Mouse (Mus musculus) C2C12 (cell line): ENCODE measurements at regions not wholly inside any gene's neighbourhood (a gene's known extent, or its start where the extent isn't known, plus 50 kb on each side); places are given as distances from the start of the nearest gene placed in this dataset.

Experiments used
- CTCF ChIP-seq: IDR thresholded peaks from one replicate; pipeline ENCODE4 v1.5.1; 2011; ENCODE audit not compliant: control insufficient read depth, insufficient read depth, insufficient read length
- USF1 ChIP-seq: IDR thresholded peaks from one replicate; pipeline ENCODE4 v1.6.1; 2011; ENCODE audit warnings: low read depth, mild to moderate bottlenecking, control low read depth, moderate library complexity

GRCm38 (mm10) chr5:73817180-73817579 lies 166.0 kb downstream of the Spata18 start:
- no peak for TF ChIP-seq CTCF
- TF ChIP-seq USF1, result no peak
